Mouse (Mus musculus) kidney, postnatal 25 days (tissue): ENCODE measurements around the gene Ryr1.
A peak's percentile ranks its signal among the peaks of the same experiment; 100 is the strongest.
"Not testable (repeated sequence)": the region's sequence is repeated elsewhere in the genome, so short reads cannot be mapped to it uniquely, and the experiment has no call there.

Experiments
- DNase-seq, 2 experiments: peaks; one replicate each; pipeline ENCODE4 v3.0.0; 2021; ENCODE audit warnings: mixed read lengths in 2 of 2

Gene Ryr1

DNA sequence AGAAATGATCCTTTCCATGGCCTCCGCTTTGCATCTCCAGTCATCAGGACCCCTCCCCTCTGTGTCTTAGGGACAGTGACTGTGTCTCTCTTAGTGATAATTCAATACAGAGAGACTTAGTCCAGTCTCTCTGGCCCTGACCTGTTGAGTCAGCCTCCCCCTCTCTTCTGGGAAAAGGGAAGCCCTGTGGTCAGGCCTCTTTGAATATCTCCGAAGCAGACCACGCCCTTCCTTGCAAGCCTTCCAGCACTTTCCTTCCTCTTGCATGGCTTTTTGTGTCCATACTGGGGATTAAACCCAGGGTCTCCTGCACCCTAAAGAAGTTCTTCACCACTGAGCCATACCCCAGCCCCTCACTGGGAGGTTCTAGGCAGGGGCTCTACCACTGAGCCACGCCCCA lies 19.0 kb upstream of the Ryr1 start:
- DNase-seq: no peak

DNA sequence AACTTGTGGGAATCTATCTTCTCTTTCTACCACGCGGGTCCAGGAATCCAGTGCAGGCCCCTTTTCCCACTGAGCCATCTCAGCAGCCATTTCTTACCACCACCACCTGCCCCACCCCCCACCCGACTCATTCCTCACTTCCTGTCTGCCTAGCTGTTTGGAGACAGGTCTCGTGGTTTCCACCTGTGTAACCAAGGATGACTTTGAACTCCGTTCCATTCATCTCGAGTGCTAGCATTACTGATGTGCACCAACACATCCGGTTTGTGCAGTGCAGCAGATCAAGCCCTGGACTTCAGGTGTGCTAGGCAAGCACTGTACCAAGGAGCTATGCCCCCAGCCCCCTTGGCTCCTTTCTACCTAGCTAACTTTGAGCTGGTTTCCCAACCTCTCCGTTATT lies 16.4 kb upstream of the Ryr1 start:
- no peak for DNase-seq

DNA sequence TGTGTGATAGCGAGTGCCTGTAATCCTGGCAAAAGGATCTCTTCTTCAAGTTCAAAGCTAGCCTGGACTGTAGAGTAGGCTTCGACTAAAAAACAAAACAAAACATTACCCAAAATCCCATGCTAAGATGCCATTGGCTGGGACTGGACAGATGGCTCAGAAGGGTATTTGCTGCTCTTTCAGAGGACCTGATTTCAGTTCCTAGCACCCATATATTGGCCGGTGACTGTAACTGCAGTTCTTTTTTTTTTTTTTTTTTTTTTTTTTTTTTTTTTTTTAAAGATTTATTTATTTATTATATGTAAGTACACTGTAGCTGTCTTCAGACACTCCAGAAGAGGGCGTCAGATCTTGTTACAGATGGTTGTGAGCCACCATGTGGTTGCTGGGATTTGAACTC lies 14.3 kb upstream of the Ryr1 start:
- not testable (repeated sequence) for DNase-seq

DNA sequence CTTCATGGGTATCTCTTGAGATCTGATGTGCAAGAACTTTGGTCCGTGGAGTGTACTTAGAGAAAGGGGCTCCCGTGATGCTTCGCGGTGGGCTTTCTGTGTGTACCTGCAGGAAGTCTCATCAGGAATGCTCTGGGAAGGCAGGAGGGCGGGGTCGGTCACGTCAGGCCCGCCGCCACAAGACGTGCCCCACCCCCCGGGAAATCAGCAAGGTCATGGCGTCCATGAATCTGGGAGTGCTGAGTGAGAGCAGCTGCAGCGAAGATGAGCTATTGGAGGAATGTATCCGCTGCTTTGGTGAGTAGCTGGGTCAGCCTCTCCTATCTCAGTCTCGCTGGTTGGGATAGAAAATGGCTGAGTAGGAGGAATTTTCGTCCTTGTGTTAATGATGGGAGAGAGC lies 12.4 kb upstream of the Ryr1 start:
- no peak for DNase-seq

DNA sequence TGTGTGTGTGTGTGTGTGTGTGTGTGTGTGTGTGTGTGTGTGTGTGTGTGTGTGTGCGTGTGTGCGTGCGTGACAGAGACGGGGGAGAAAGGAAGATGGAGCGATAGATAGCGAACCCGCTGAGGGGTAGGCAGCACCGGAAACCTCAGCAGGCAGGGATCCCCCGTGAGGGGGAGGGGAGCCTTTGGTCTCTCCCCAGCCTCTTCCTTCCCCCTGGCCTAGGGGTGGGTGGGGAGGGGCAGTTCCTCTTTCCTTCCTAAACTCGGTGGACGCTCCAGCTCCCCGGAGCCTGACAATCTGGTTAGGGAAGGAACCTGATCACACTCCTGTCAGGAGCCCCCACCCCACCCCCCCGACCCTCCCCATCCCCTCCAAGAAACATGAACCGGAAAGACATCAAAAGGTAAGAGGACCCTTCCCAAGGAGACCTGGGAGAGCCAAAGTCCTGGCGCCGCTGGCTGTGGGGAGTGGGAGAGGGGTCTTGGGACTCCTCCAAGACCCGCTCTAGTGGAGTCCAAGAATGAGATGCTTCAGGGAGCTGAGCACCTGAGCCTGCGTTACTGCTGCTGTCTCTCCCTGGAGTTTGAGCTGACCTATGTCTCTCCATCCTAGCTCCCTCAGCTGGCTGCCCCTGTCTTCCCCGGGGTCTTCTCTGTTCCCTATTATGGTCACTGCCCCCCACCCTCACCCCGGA lies 9.9 kb upstream of the Ryr1 start, which contains the start of gene Rasgrp4:
TSS of gene Rasgrp4 (plus strand) at position 159 of the 694 bp plus-strand sequence.
- peak; percentile 39 to 57 for DNase-seq

DNA sequence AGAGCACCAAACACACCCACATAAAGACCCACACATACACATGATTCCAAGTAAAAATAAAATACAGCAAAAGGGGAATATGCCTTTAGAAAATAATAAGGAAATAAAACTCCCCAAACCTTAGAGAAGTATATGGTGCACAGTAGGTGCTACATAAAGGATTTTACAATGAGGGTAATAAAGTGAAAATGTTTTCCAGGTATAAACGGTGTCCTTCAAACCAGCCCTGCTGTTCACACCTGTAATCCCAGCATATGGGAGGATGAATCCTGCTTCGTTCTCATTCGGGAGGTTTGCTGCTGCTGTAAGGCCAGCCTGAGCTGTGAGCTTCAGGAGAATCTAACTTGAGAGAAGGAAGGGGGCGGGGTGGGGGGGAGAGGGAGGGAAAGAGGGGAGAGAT lies 9.3 kb upstream of the Ryr1 start:
- no peak for DNase-seq

DNA sequence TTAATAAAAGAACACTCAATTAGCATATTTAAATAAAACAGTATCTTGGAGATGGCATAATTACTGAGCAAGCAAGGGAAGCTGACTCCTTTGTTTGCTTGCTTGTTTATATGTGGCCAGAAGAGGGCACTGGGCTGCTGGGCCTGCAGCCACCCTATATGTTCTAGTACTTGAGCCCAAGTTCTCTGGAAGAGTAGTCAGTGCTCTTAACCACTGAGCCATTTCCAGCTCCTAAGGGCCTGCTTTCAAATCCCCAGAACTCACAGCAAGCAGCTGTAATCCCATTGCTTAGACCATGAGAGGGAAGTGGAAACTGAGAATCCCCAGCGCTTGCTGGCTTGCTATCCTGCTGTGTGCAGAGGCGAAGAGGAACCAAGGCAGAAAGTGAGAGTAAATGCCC lies 3.7 kb upstream of the Ryr1 start:
- no peak for DNase-seq

DNA sequence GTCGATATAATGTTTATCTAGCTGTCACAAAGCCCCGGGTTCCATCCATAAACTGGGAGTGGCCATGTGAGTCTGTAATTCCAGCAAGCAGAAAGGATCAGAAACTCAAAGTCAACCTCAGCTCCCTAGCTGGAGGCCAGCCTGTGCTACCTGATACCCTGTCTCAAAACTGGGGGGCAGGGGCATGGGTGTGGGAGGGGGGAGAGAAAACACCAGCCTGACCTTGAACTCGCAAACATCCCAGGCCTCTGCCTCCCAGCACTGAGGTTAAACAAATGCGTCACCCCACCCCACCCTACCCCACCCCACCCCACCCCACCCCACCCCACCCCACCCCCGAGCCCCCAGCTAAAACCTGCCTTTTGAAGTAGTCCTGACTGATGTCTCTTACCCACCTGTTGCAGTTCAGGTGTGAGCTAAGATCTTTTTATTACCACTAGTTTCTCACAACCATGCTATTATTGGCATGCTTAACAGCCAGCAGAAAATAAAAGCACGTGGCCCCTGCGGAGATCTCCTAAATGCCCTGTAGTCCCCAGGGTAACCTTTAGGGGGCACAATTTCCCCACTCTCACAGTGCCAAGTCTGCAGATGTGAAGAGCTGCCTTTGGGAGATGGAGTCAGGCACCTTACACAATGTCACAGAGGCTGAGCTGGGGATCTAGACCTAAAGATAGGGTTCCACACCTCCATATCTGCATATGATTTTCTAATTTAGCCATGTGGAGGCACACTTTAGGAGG lies 1.4 kb upstream of the Ryr1 start:
- DNase-seq: peak; percentile 68 to 81

DNA sequence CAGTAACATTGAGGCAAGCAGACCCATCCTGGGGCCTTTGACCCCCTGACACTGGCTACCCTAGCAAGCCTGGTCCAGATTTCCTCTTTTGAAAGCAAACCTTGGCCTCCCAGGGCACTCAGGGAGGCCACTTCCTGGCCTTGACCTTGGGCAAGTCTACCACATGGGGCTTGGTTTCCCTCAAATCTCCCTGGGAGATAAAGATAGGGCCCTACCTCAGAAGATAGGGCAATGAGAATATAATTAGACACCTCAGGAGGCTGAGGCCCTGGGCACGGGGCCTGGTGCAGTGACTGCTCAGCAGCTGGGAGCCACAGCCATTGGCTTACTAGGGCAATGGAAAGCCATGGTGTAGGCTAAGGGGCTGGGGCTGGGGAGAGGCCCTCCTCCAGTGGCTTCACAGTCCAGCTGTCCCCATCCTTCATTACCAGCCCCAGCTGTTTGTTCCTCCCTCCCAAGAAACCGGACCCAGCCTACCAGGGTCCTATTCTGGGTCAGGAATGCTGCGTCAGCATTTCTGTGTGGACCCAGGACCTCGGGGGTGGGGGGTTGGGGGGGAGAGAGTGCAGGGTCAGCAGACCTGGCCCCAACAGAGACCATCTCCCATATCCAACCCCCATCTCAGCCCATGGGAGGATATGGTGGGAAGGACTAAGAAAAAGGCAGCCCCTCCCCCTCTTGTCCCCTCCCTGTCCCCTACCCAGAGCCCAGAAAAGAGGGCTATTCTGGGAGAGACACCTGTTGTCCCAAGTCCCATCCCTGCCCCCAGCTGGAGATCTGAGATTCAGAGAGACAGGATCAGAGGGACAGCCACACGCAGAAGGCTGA lies 1.2 kb downstream of the Ryr1 start:
- DNase-seq: no peak

DNA sequence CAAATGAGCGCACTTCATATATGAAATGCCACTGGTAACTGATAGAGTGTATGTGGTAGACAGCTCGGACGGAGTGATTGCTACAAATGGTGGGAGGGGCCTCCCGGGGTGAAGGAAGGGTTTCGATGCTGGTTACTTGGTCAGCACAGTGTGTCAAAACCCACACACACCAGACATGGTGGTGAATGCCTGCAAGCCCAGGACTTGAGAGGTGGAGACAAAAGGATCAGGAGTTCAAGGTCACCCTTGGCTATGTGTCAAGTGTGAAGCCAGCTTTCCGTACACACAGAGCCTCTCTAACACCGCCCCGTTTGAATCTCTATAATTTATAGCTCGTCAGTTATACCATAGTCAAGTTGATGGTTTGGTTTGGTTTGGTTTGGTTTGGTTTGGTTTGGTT lies 2.2 kb downstream of the Ryr1 start:
- DNase-seq: no peak

DNA sequence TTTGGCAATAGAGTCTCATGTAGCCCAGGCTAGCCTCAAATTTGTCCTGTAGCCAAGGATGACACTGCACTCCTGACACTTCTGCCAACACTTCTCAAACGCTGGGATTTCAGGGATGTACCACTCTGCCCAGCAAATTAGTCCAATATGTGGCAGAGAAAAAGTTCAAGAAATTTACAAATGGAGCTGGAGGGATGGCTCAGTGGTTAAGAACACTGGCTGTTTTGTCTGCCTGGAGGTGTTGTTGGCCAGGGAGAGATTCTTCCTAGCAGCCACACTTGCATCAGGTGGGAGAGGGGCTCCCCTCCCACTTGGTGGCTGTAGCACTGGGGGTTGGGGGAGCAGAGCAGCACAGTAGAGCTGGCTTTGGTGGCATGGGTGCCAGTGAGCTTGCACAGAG lies 5.5 kb downstream of the Ryr1 start:
- DNase-seq: no peak

DNA sequence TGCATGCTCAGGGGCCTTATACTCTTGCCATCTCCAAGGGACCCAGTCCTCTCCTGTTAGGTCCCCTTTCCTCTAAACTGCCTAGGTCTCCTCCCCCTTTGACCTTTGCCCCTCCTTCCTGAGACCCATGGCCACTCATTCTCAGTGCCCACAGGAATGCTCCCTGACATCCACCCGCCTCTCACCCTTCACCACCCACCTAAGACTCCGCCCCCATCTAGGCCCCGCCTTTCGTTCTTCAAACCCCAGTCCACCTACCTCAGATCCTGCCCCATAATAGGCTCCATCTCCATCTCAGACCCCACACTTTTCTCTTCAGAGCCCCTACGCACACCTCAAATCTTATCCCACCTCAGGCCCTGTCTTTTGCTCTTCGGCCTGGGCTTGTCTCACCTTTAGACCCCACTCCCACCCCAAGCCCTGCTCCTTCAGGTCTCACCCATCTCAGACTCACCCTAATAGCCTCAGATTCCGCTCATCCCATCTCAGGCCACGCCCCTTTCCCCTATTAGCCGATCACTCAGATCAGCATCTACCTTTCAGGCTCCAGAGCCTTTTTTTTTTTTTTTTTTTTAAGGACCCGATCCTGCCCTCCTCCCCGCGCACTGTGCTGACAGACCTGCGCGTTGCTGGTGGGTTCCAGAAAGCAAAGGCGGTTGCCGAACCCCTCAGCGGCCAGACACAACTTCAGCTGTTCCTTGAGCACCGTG lies 6.7 kb downstream of the Ryr1 start:
- DNase-seq: no peak

DNA sequence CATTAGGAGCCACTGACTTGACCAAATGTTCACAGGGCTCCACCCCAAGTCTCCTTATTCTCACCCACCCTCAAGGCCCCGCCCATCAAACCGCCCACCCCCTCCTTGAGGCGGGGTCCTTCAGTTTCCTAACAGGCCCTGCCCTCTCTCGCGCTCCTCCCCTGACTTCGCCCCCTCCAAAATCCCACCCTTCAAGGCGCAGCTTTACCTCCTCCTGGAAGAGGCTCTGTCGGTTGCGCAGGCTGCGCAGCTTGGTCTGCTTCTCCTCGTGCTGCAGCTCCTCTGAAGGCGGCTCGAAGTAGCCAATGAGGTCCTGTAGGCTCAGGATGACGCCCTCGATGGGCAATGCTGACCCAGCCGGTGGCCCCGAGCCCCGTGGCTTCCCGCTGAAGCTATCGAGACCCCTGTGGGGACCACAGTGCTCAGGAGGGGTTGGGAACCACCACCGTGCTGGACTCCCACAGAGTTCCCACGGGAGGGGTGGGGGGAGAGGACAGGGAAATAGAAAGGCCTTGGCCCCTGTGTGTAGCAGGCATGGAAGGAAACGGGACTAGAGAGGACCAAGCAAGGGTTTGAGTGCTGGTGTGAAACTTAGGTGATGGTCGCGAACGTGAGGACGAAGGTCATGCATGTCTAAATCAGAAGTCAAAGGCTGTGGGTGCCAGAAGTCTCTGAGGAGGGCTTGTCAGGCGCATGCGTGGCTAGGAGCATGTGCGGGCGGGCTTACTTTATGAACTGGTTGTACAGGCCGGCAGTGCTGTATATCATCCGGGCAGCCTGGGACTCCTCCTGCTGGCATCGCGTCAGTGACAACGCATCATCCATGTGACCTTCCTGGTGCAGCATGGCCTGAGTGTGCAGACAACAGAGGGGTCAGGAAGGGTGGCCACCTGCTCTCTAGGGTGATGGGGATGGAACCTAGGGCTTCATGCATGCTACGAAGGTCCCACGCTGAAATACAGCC lies 15.7 kb downstream of the Ryr1 start:
- peak; percentile 51 to 69 for DNase-seq

DNA sequence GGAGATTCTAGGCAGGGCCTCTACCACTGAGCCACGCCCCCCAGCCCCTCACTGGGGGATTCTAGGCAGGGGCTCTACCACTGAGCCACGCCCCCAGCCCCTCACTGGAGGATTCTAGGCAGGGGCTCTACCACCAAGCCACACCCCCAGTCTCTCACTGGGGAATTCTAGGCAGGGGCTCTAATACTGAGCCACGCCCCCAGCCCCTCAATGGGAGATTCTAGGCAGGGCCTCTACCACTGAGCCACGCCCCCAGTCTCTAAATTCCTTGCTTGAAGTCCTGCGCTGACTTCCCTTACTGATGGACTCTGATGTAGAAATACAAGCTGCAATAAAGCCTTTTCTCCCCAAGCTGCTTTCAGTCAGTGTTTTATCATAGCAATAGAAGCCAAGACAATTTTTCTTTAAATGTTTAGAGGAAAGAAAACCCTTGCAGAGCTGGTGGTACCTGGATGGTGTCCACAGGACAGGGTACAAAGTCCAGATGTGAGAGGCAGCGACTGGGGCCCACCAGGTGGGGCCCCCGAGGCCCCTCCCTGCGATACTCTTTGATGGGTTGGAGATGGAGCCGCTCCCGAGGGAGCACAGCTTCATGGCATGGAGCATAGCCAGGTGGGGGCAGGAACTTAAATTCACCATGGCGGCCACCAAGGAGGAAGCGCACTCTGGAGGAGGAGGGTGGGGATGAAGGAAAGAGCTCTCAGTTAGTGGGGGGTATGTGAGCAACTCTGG lies 23.5 kb downstream of the Ryr1 start:
- no peak for DNase-seq

DNA sequence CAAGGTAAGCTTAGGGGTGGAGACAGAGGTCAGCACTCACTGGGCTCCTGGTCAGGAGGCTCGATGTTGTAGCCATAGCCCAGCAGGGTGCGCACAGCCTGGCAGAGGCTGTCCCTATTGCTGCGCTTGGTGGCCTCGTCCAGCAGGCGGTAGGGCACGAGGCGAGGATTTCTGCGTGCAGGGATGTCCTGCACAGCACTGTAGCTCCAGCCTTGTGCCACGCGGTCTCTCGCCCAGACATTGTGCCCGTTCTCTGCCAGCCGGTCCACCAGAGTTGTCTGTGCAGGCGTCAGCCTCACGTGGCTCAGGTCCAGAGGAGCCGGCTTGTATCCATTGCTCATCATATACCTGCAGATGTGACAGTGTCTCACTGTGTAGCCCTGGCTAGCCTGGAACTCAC lies 27.8 kb downstream of the Ryr1 start:
- no peak for DNase-seq

DNA sequence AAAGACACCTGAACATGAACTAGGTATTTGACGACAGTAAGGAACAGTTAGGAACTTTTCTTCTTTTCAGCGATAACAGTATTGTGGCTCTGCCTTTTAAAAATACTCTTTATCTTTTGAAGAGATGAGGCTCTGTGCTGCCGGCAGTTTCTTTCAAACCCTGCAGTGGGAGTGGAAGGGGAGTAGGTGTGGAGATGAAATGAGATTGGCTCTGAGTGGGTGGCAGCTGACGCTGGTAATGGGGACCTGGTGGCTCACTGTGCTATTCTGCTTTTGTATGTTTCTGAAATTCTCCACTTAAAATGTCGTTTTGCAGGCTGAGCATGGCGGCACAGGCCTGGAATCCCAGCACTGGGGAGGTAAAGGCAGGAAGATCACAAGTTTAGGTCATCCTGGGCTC lies 36.2 kb downstream of the Ryr1 start:
- no peak for DNase-seq

DNA sequence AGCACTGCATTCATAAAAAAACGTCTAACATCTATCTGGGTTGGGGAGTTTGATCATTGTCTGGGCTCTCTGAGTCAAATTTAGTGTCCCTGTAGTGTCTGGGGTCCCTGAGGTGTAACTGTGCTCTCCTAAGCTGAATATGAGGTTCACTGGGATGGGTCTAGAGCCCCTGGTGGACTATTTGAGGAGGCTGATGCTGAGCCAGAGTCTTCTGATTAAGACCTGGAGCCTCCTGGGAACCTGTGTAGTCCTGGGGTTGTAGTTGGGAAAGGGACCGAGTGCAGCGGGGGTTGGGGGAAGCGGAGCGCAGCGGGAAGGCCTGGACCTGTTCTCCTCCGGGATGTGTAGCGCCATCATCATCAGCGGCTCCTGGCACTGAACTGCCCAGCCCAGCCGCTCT lies 38.1 kb downstream of the Ryr1 start:
- DNase-seq: no peak

DNA sequence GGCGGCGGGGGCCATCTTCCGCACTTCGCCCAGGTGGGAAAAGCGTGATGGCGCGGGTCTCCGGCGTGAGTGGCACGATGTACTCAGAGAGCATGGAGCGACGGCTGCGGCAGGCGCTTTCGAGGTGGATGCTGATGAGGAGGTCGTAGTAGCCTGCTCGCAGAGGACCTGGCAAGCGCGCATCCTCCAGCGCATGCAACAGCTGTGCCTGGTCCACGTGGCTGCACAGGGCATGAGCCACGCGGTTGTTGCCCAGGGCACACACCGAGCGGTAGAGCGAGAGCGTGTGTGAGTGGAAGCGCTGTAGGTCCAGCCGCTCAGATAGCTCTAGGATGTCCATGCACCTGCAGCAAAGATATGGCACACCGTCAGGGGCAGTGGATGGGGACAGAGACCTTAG lies 39.0 kb downstream of the Ryr1 start:
- DNase-seq: no peak

DNA sequence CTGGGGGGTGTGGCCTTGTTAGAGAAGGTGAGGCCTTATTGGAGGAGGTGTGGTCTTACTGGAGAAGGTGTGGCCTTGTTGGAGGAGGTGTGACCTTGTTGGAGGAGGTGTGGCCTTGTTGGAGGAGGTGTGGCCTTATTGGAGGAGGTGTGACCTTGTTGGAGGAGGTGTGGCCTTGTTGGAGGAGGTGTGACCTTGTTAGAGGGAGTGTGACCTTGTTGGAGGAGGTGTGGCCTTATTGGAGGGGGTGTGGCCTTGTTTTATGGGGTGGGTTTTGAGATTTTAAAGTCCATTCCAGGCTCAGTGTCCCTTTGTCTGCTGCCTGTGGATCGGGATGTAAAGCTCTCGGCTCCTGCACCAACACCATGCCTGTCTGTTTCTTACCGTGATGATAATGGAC lies 40.6 kb downstream of the Ryr1 start:
- DNase-seq: no peak

DNA sequence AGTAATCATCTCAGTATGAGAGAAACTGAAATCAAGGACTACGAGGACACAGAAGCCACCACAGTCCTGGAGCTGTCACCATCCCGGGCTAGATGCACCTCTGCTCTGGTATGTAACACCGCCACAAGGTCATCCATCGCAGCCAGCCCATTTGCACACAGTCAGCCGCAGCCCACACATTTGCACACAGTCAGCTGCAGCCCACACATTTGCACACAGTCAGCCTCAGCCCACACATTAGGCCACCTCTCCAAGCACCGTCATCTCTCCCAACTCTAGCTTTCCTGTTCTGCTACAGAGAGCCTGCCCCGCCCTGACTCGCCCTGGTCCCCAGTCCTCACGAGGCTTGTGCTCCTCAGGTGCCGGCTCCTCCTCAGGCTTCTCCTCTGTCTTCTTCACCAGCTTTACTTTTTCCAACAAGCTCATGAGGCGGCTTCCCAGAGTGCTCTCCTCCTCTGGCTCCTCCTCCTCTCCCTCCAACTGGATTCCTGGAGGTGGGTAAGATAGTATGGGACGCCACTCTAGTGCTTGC lies 45.5 kb downstream of the Ryr1 start:
- DNase-seq: no peak

DNA sequence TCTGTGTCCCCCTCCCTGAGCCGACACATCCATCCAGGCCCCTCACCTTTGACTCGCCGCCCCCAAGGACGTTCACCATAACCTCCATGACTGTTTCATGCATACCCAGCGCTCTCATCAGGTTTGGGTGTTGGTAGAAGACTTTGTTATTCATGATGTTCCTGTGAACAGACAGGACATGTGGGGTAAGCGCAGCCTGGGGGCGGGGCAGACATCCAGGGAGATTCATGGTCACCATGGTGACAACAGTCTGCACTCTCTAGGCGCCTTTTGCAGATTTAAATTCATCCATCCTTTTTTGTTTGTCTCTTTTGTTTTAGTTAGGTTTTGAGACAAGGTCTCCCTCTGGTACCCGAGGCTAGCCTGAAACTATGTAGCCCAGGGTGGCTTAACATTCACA lies 48.0 kb downstream of the Ryr1 start:
- no peak for DNase-seq
